Mouse (Mus musculus) megakaryocyte, embryonic 14.5 days (primary cell): ENCODE data around the gene Hoxc9.

Source experiments
- FLI1 ChIP-seq: IDR thresholded peaks from 2 replicates; pipeline ENCODE4 v1.6.1; 2012; ENCODE audit warnings: low read length, inconsistent platforms, mixed read lengths
- GATA1 ChIP-seq: IDR thresholded peaks from 3 replicates; pipeline ENCODE4 v1.6.1; 2012; ENCODE audit warnings: mixed read lengths, low read length, inconsistent platforms, borderline replicate concordance

GRCm38 (mm10) chr15:102981379-102982288 lies 5.4 kb downstream of the Hoxc9 start:
- TF ChIP-seq GATA1 (no peak), FLI1 (no peak)
